Mouse (Mus musculus) embryonic facial prominence, embryonic 14.5 days (tissue): Measurements from ENCODE around the gene Pigx. TPM values are rescaled to one million over a fixed set of nuclear protein-coding genes. Genes with fewer than 3 reads are reported as not detected.
"Not testable (repeated sequence)": the region's sequence is repeated elsewhere in the genome, so short reads cannot be mapped to it uniquely, and the experiment has no call there.

Experiments used
- ATAC-seq: fragments of 200-750 bp; cut with Nextera tagmentation; 2 replicates; pipeline ENCODE4 v1.8.0; 2017; ENCODE audit warnings: low read depth, moderate number of reproducible peaks, moderate TSS enrichment
- DNase-seq: peaks from one replicate; pipeline ENCODE4 v3.0.0-alpha.2; 2015; ENCODE audit warnings: low spot score
- H3K27ac ChIP-seq: fragments of 300-500 bp; sonication (generic); replicated peaks from 2 replicates; pipeline ENCODE4 v1.5.1; 2014; ENCODE audit warnings: low read depth, mild to moderate bottlenecking, low read length, moderate library complexity
- H3K27me3 ChIP-seq: fragments of 300-500 bp; sonication (generic); replicated peaks from 2 replicates; pipeline ENCODE4 v1.6.1; 2014; ENCODE audit warnings: low read length; ENCODE audit not compliant: control insufficient read depth, insufficient read depth
- H3K36me3 ChIP-seq: fragments of 300-500 bp; sonication (generic); 2 replicates; pipeline ENCODE4 v1.6.1; 2014; ENCODE audit warnings: low read length, mixed read lengths; ENCODE audit not compliant: control insufficient read depth, insufficient read depth
- H3K4me1 ChIP-seq: fragments of 300-500 bp; sonication (generic); 2 replicates; pipeline ENCODE4 v1.6.1; 2014; ENCODE audit warnings: antibody characterized with exemption, low read length; ENCODE audit not compliant: control insufficient read depth, insufficient read depth
- H3K4me2 ChIP-seq: fragments of 300-500 bp; sonication (generic); 2 replicates; pipeline ENCODE4 v1.6.1; 2014; ENCODE audit warnings: low read depth, mild to moderate bottlenecking, low read length, moderate library complexity, mixed read lengths
- H3K4me3 ChIP-seq: fragments of 300-500 bp; sonication (generic); 2 replicates; pipeline ENCODE4 v1.5.1; 2014; ENCODE audit warnings: low read depth, mild to moderate bottlenecking, low read length
- H3K9ac ChIP-seq: fragments of 300-500 bp; sonication (generic); 2 replicates; pipeline ENCODE4 v1.6.1; 2014; ENCODE audit warnings: low read depth, mild to moderate bottlenecking, low read length, moderate library complexity, mixed read lengths
- H3K9me3 ChIP-seq: fragments of 300-500 bp; sonication (generic); 2 replicates; pipeline ENCODE4 v1.6.1; 2016; ENCODE audit warnings: low read length; ENCODE audit not compliant: control insufficient read depth
- WGBS: fragments of 180-500 bp; shearing (Covaris S2); extraction: QIAGEN DNeasy Blood & Tissue Kit; methylation state at CpG from one replicate; pipeline ENCODE4 v1.1.7; 2014; 5-methylcytosine and 5-hydroxymethylcytosine counted together
- polyA plus RNA-seq: library from polyadenylated mRNA; unstranded; fragments of >200 nt; fragmentation: Nextera tagmentation; extraction: Ambion mirVana; gene quantifications from 2 replicates; pipeline ENCODE4 v1.2.1, GENCODE M21; 2014

Gene Pigx
- polyA plus RNA-seq, 1 experiment from 2014 or later, result 88.2 TPM

DNA sequence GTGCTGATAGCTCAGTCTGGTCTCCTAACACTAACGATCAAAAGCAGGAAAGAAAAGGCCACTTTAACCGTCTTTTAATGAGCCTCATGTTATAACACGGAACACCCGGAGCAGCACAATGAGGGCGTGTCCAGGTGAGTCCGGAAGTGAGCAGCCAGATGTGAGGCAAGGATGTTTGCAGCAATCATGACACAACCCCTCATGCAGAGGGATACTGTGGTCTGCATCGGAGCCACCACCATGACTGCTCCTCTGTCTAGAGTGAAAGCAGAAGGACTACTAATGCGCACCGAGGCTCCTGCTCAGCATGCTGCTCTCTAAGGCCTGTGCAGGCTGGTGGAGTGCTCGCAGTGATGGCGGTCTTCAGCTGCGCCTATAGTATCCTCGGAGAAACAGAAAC, 2.8 kb upstream of the Pigx start:
- H3K27ac ChIP-seq, result no peak overlapping the region
- WGBS, result 89% methylated on average over 13 of the region's 13 CpGs
- ATAC-seq (no peak), DNase-seq (no peak)
- no peak overlapping the region for H3K4me3 ChIP-seq
- H3K9me3 ChIP-seq, result 0 out of 2 replicates have a peak, but pooled peaks cover 3% of the 10 kb centered on the region
- no peaks in the 10 kb centered on the region for H3K27me3 ChIP-seq
- no peak overlapping the region for H3K9ac ChIP-seq
- H3K4me1 ChIP-seq, result peaks cover 10% of the 10 kb centered on the region
- H3K4me2 ChIP-seq, result no peak overlapping the region
- peaks cover 45% of the 10 kb centered on the region for H3K36me3 ChIP-seq

DNA sequence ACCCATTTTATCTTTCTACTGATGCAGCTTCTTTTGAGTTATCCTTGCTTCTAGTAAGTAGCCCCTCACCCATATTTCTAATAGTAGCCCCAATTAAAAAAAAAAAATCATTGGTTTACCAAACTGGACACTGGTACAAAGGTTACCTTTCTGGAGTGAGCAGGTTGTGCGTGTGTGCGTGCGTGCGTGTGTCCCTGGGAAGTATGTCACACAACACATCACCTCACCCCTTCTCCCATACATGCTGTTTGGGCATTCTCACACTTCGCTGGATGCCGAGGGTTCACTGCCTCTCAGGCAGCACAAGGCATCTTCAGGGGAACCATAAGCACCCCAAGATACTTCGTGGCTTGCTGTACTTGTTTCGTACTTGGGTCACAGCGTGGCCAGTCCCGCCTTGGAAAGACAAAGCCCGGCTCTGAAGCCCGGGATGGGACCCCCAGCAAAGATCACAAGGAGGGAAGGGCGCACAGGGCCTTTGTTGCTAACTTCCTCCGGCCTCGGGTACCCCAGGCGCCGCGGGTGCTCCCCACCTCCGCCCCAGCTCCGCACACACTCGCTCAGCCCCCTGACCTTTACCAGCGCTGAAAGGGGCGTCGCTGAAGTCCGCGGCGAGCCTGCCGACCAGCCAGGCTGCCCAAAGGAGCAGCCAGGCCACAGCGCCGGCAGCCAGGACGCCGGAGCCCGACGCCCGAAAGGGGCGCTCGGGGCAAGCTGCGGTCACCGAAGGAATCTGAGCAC, 473 bp downstream of the Pigx start:
- Histone ChIP-seq H3K9me3 (no peaks in the 10 kb centered on the region), H3K36me3 (peaks cover 31% of the 10 kb centered on the region), H3K4me3 (peak overlapping the region; percentile 99), H3K4me1 (peaks cover 10% of the 10 kb centered on the region), H3K4me2 (peak overlapping the region; percentile 73), H3K27ac (peak overlapping the region; percentile 83), H3K9ac (peak overlapping the region; percentile 93), H3K27me3 (no peaks in the 10 kb centered on the region)
- WGBS, result under 1% methylated on average over 25 of the region's 39 CpGs
- DNase-seq, result peak; percentile 26
- peak; percentile 72 for ATAC-seq

DNA sequence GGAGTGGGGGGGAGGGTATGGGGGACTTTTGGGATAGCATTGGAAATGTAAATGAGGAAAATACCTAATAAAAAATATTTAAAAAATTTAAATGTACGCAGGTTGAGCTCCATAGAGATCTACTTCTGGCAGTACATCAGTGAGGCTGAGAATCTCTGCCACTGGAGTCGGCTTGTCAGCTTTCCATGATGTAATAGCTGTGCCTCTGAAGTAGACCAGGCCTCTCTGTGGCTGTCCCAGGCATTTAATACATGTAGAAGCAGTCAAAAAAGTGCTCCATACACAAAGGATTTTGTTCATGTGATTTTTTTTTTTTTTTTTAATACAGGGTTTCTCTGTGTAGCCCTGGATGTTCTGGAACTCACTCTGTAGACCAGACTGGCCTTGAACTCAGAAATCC, 1.8 kb downstream of the Pigx start:
- DNase-seq, H3K27me3 ChIP-seq, H3K4me2 ChIP-seq, ATAC-seq, H3K4me3 ChIP-seq, H3K9me3 ChIP-seq, H3K9ac ChIP-seq, H3K4me1 ChIP-seq, H3K27ac ChIP-seq: not testable (repeated sequence)
- peaks cover 23% of the 10 kb centered on the region for H3K36me3 ChIP-seq
- 88% methylated on average over 2 of the region's 2 CpGs for WGBS

DNA sequence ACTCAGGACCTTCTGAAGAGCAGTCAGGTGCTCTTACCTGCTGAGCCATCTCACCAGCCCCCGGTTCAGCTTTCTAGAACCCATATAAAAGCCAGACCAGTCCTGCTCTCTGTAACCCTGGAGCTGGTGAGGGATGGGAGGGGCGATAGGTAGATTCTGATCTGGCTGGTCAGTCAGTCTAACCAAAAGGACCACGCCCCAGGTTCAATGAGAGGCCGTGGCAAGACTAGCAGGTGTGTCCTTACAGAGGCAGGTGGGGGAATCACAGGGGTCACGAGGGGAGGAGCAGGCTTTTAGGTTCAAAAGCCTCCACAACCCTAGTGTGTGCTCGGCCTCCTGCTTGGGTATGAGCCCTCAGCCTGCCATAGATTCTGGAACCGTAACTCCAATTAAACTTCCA, 8.1 kb downstream of the Pigx start:
- Histone ChIP-seq H3K27me3 (no peaks in the 10 kb centered on the region), H3K9ac (no peak overlapping the region), H3K36me3 (peaks cover 64% of the 10 kb centered on the region), H3K4me1 (no peaks in the 10 kb centered on the region), H3K4me3 (no peak overlapping the region), H3K27ac (no peak overlapping the region), H3K9me3 (no peaks in the 10 kb centered on the region), H3K4me2 (no peak overlapping the region)
- 96% methylated on average over 7 of the region's 7 CpGs for WGBS
- DNase-seq (no peak), ATAC-seq (no peak)

DNA sequence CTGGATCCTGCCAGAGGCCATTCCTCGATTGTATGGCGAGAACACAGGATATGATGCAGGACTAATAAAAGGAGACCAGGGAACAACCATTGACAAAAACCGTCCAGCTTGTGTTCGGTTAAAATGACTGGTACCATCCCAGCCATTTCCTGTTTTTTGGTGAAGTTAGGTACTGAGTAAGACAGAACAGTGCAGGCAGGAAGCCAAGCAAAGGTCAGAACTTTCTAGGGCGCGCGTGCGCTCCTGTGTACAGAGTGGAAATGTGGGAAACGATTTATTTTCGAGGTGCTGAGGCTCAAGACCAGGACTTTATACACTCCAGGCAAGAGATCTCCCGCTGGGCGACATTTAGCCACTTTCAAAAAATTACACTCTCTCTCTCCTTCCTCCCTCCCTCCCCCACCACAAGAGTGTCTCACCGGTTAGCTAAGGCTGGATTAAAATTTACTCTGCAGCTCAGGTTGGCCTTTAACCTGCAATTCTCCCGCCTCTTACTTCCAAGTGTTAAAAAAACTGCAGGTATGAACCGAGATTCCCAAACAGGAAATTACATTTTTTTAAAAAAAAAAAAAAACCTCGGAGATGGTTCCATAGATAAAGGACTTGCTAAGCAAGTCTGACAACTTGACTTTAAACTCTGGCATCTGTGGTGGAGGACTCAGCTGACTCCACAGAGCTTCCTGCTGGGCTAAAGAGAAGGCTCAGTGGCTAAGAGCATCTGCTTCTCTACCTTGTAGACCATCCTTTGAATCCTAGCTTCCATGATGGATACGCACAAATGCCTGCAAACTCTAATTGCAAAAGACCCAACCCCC, 11.7 kb downstream of the Pigx start:
- H3K9me3 ChIP-seq, result no peaks in the 10 kb centered on the region
- H3K9ac ChIP-seq, result no peak overlapping the region
- DNase-seq, result peak; percentile 43
- WGBS, result 76% methylated on average over 17 of the region's 17 CpGs
- H3K27ac ChIP-seq, result no peak overlapping the region
- peaks cover 78% of the 10 kb centered on the region for H3K36me3 ChIP-seq
- no peaks in the 10 kb centered on the region for H3K4me1 ChIP-seq
- no peak for ATAC-seq
- no peaks in the 10 kb centered on the region for H3K27me3 ChIP-seq
- no peak overlapping the region for H3K4me3 ChIP-seq
- no peak overlapping the region for H3K4me2 ChIP-seq

DNA sequence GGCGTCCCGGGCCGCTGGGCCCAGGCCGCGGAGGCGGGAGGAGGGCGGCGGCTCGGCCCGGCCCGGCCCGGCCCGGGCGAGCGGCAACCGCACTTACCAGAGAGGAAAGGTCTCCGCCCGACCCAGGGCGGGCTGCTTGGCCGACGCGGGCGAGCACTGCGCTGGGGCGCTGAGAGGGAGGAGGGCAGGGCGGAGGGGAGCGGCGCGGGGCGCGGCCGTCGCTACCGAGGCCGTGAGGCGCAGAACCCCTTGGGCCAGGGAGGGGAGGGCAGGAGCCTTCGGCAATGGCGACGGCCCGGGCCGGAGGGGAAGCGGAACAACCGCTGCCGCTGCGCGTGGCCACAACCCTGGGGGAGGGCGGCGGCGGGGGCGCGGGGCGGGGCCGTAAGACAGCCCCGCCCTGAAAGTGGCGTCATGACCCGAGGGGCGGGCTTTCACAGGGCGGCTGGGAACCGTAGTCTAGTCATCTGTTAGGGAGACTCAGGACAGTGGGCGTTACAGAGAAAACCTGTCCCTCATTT, 20.5 kb downstream of the Pigx start, which contains the start of gene Pak2:
TSS of gene Pak2 (minus strand) at position 352 of the 521 bp plus-strand sequence.
- H3K9me3 ChIP-seq, result no peaks in the 10 kb centered on the region
- H3K36me3 ChIP-seq, result peaks cover 16% of the 10 kb centered on the region; the same call in 1 of the 2 replicates
- peaks cover 18% of the 10 kb centered on the region for H3K4me1 ChIP-seq
- no peaks in the 10 kb centered on the region for H3K27me3 ChIP-seq
- peak within 1 kb of the TSS; percentile 98 for H3K9ac ChIP-seq
- DNase-seq, result peak; percentile 93
- H3K4me3 ChIP-seq, result peak within 1 kb of the TSS; percentile 95
- H3K4me2 ChIP-seq, result peak within 1 kb of the TSS; percentile 78
- H3K27ac ChIP-seq, result peak within 1 kb of the TSS; percentile 97
- peak; percentile 96 for ATAC-seq
- WGBS, result 0% methylated on average over 18 of the region's 60 CpGs

DNA sequence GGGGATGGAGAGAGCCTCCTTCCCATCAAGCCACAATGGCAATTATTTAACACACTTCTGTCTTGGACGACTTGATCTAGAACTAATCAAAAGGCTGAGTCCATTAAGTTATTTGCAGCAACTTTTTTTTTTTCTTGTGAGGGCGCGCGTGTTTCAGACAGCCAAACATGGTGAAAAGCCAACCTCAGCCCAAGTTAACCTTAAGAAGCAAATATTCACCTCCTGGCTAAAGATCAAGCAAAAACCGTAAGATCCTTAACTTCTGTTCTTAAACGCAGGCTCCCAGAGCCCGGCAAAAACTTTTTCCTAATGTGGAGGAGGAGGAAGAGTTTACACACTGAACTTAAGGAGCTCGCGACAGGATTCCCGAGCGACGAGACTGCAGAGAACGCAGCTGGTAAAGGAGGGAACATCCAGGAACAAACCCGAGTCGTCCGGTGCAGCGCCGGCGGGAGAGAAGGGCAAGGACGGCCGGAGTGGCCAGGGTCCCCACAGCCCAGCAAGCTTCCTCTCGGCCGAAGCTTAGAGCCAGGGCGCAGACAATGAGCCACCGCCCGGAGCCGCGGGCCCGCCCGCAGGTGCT, 21.0 kb downstream of the Pigx start:
- Histone ChIP-seq H3K36me3 (peaks cover 13% of the 10 kb centered on the region; the same call in 1 of the 2 replicates), H3K4me2 (peak overlapping the region; percentile 78), H3K27ac (peak overlapping the region; percentile 97), H3K9me3 (no peaks in the 10 kb centered on the region), H3K27me3 (no peaks in the 10 kb centered on the region), H3K4me3 (peak overlapping the region; percentile 95), H3K4me1 (peaks cover 18% of the 10 kb centered on the region), H3K9ac (peak overlapping the region; percentile 98)
- ATAC-seq (no peak; the same call in 1 of the 2 replicates), DNase-seq (peak; percentile 68)
- WGBS, result 0% methylated on average over 18 of the region's 30 CpGs

DNA sequence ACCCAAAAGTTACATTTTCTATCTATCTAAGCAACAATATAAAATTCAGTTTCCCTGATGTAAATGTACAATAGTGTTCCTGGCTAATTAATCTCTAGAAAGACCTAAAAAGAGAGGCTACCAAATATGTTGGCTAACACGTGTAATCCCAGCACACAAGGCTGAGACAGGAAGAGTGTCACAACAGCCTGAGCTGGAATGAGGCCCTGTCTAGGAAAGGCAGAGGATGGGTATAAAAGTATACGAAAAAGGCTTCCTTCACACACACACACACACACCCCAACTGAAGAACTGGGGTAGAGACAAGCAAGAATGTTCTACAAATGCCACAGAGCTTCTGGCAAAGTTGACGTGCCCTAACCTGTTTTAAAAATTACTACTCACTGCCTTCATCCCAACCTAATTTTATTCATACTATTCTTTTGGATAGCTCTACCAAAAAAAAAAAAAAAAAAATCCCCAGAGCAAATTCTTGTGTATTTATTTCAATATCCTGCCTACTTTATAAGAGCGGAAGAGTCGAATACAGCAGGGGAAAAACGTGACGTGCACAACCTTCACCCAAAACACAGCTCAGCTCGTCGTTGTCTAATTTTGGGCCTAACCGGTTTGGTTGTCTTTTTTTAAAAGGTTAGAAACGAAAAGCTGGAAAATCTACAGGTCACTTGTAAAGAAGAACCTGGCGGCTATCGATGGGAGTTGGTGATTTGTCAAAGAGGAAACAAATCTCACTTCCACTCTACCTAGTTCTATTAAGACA, 21.7 kb downstream of the Pigx start:
- Histone ChIP-seq H3K4me2 (peak overlapping the region; percentile 78), H3K27me3 (no peaks in the 10 kb centered on the region), H3K9ac (peak overlapping the region; percentile 98), H3K36me3 (0 out of 2 replicates have a peak, but pooled peaks cover 11% of the 10 kb centered on the region), H3K4me1 (peaks cover 18% of the 10 kb centered on the region), H3K27ac (peak overlapping the region; percentile 97), H3K4me3 (peak overlapping the region; percentile 95), H3K9me3 (no peaks in the 10 kb centered on the region)
- WGBS, result 5% methylated on average over 13 of the region's 13 CpGs
- no peak for ATAC-seq
- DNase-seq, result peak; percentile 36
